Mouse (Mus musculus) heart, embryonic 14.5 days (tissue): ENCODE measurements around the gene Usp46. TPM values are rescaled to one million over a fixed set of nuclear protein-coding genes. Genes with fewer than 3 reads are reported as not detected.
A peak's percentile ranks its signal among the peaks of the same experiment; 100 is the strongest.

ENCODE experiments used
- ATAC-seq: fragments of 200-750 bp; cut with Nextera tagmentation; 2 replicates; pipeline ENCODE4 v1.8.0; 2017; ENCODE audit warnings: low read depth, moderate TSS enrichment; ENCODE audit not compliant: insufficient number of reproducible peaks, insufficient read depth, low FRiP score
- H3K27ac ChIP-seq, 2 experiments: fragments of 200-500 bp in 1 of 2; fragments of 300-500 bp in 1 of 2; sonication (generic) in 1 of 2; replicated peaks in 1 of 2; 2 replicates each; pipeline ENCODE4 v1.5.1; 2012 to 2014; ENCODE audit warnings: low read depth in 2 of 2, low read length in 2 of 2, control low read depth in 1 of 2, mild to moderate bottlenecking in 1 of 2, mixed read lengths in 1 of 2; ENCODE audit not compliant: control insufficient read depth in 1 of 2, insufficient read depth in 1 of 2
- H3K27me3 ChIP-seq: fragments of 300-500 bp; sonication (generic); 2 replicates; pipeline ENCODE4 v1.6.1; 2014; ENCODE audit warnings: mild to moderate bottlenecking, low read length, control low read depth; ENCODE audit not compliant: control insufficient read depth, insufficient read depth
- H3K36me3 ChIP-seq: fragments of 300-500 bp; sonication (generic); 2 replicates; pipeline ENCODE4 v1.6.1; 2014; ENCODE audit warnings: mild to moderate bottlenecking, control low read depth, low read length, mixed read lengths; ENCODE audit not compliant: control insufficient read depth, insufficient read depth
- H3K4me1 ChIP-seq, 2 experiments: fragments of 200-500 bp in 1 of 2; fragments of 300-500 bp in 1 of 2; sonication (generic) in 1 of 2; 2 replicates each; pipeline ENCODE4 v1.6.1; 2012 to 2014; ENCODE audit warnings: low read length in 2 of 2, control low read depth in 1 of 2, mixed read lengths in 1 of 2; ENCODE audit not compliant: control insufficient read depth in 2 of 2, insufficient read depth in 2 of 2
- H3K4me2 ChIP-seq: fragments of 300-500 bp; sonication (generic); 2 replicates; pipeline ENCODE4 v1.6.1; 2014; ENCODE audit warnings: mild to moderate bottlenecking, low read length
- H3K4me3 ChIP-seq, 2 experiments: fragments of 200-500 bp in 1 of 2; fragments of 300-500 bp in 1 of 2; sonication (generic) in 1 of 2; 2 replicates each; pipeline ENCODE4 v1.5.1; 2012 to 2014; ENCODE audit warnings: low read length in 2 of 2, mild to moderate bottlenecking in 2 of 2, control low read depth in 1 of 2, low read depth in 1 of 2, moderate library complexity in 1 of 2; ENCODE audit not compliant: control insufficient read depth in 1 of 2, insufficient read depth in 1 of 2
- H3K9ac ChIP-seq: fragments of 300-500 bp; sonication (generic); 2 replicates; pipeline ENCODE4 v1.6.1; 2014; ENCODE audit warnings: mild to moderate bottlenecking, low read length
- H3K9me3 ChIP-seq: fragments of 300-500 bp; sonication (generic); 2 replicates; pipeline ENCODE4 v1.6.1; 2016; ENCODE audit warnings: low read length, control low read depth; ENCODE audit not compliant: control insufficient read depth
- WGBS: fragments of 180-500 bp; shearing (Covaris S2); extraction: QIAGEN DNeasy Blood & Tissue Kit; methylation state at CpG from one replicate; pipeline ENCODE4 v1.1.7; 2014; 5-methylcytosine and 5-hydroxymethylcytosine counted together
- polyA plus RNA-seq: library from polyadenylated mRNA; unstranded; fragments of >200 nt; fragmentation: Nextera tagmentation; extraction: Ambion mirVana; gene quantifications from 2 replicates; pipeline ENCODE4 v1.2.1, GENCODE M21; 2014

The Usp46 gene
- polyA plus RNA-seq, 1 experiment from 2014 or later = 37.1 TPM

GRCm38 (mm10) chr5:74017488-74017887, 50.7 kb downstream of the Usp46 start:
- no peak overlapping the region for H3K4me2 ChIP-seq
- peaks cover 39% of the 10 kb centered on the region for H3K36me3 ChIP-seq
- 0 out of 4 replicates have a peak, but pooled peaks cover 0 to 3% of the 10 kb centered on the region in 2 experiments for H3K4me1 ChIP-seq
- H3K9me3 ChIP-seq = peaks cover 4% of the 10 kb centered on the region; the same call in 1 of the 2 replicates
- H3K27me3 ChIP-seq = no peaks in the 10 kb centered on the region
- ATAC-seq = no peak
- 93% methylated on average over 5 of the region's 5 CpGs for WGBS
- H3K27ac ChIP-seq = no peak overlapping the region
- H3K4me3 ChIP-seq = no peak overlapping the region
- H3K9ac ChIP-seq = no peak overlapping the region

DNA sequence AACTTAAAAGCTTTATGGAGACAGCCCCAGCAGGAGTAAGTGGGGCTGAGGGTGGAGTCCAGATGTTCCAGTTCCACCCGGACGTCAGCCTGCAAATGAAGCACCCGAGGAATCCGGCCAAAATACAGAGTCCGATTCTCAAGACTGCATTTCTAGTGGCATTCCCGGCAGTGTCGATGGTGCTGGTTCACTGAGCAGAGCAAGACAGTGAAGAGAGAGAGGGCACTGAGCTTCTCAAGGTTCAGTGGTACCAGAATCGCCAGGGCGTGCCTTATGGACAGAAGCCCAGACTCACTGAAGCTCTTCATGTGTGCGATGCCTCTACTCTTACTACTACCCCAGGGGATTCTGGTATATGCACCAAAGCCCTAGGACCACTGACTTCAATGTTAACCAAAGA, 56.6 kb downstream of the Usp46 start:
- ATAC-seq = no peak
- WGBS = 94% methylated on average over 10 of the region's 10 CpGs
- Histone ChIP-seq H3K9ac (no peak overlapping the region), H3K36me3 (peaks cover 56% of the 10 kb centered on the region), H3K4me3 (no peak overlapping the region), H3K27ac (no peak overlapping the region), H3K4me2 (no peak overlapping the region), H3K9me3 (no peaks in the 10 kb centered on the region), H3K27me3 (no peaks in the 10 kb centered on the region), H3K4me1 (peaks cover 6 to 12% of the 10 kb centered on the region in 2 experiments)

DNA sequence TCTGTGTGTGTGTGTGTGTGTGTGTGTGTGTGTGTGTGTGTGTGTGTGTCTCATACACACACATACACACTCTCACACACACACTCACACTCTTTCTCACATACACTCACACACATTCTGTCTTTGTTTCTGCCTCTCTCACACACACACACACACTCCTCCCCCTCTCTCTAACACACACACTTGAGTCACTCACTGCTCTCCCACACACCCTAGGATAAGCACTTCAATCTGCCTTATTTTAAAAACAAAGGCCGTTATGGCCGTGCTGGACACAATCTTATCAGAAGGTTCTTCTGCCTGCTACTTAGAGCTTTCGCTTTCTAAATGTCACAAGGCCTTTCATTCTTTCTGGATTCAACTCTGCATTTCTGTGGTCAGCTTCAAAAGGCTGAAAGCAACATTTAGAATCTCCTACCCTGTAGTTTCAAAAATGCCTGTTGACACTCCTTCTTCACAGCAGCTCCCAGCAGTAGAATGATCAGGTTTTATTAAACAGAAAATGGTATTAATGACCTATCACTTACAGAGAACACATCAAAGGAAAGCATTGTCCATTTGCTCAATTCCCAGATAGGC, 60.6 kb downstream of the Usp46 start:
- peak overlapping the region; percentile 44 for H3K9ac ChIP-seq
- no peaks in the 10 kb centered on the region for H3K9me3 ChIP-seq
- peak overlapping the region; percentile 25 for H3K4me2 ChIP-seq
- 0 out of 2 replicates have a peak, but pooled peaks have one; percentile 52 for ATAC-seq
- WGBS = 10% methylated on average over 3 of the region's 3 CpGs
- peaks cover 56% of the 10 kb centered on the region for H3K36me3 ChIP-seq
- H3K4me3 ChIP-seq = no peak overlapping the region
- H3K4me1 ChIP-seq = peaks cover 6 to 12% of the 10 kb centered on the region in 2 experiments
- no peaks in the 10 kb centered on the region for H3K27me3 ChIP-seq
- H3K27ac ChIP-seq = peak overlapping the region; percentile 61 to 77

DNA sequence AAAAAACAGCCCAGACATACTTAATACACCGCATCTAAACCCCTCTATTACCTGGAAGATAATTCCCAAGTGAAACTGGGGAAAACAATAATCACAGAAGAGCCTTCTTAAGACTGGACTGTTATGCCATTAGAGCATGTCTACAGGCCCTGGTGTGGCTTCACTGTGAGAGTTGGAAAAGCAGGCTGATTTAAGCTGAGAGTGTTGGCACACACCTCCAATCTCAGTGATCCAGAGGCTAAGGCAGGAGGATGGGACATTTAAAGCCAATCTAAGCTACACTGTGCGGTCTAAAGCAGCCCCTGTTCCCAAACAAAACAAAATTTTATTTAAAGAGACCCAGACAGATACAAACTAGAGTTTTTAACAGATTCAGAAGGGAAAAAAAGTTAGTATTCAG, 62.3 kb downstream of the Usp46 start:
- Histone ChIP-seq H3K27ac (no peak overlapping the region), H3K36me3 (peaks cover 59% of the 10 kb centered on the region), H3K4me3 (no peak overlapping the region), H3K4me2 (no peak overlapping the region), H3K9ac (no peak overlapping the region), H3K27me3 (no peaks in the 10 kb centered on the region), H3K9me3 (no peaks in the 10 kb centered on the region), H3K4me1 (peaks cover 6 to 12% of the 10 kb centered on the region in 2 experiments)
- WGBS = 95% methylated on average over 2 of the region's 2 CpGs
- no peak for ATAC-seq

DNA sequence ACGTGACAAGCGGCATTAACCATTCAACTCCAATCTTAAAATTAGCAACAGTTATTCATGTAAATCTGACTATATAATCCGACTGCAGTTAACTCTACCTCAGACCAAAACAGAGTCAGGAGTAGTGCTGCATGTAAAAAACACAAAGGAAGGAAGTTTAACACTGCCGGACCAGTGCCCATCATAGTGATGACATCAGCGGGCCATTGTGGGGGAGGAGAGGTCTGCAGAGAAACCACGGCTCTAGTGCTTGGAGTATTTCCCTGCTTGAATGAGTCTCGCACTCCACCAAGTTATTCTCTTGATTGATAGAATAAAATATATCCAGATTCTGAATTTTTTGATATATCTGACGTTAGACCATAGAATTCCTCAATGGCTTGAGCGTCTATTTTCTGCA, 66.5 kb downstream of the Usp46 start:
- H3K27ac ChIP-seq = peak overlapping the region in 1 of 2 experiments; percentile 8; a peak in 1 of 4 replicates
- 66% methylated on average over 9 of the region's 9 CpGs for WGBS
- no peak overlapping the region for H3K9ac ChIP-seq
- peaks cover 63% of the 10 kb centered on the region for H3K36me3 ChIP-seq
- ATAC-seq = peak; percentile 43; the same call in 1 of the 2 replicates
- H3K27me3 ChIP-seq = no peaks in the 10 kb centered on the region
- no peak overlapping the region for H3K4me3 ChIP-seq
- H3K4me1 ChIP-seq = peaks cover 0 to 5% of the 10 kb centered on the region in 2 experiments; a peak in 1 of 4 replicates
- no peaks in the 10 kb centered on the region for H3K9me3 ChIP-seq
- H3K4me2 ChIP-seq = no peak overlapping the region

GRCm38 (mm10) chr5:73998966-73999365, 69.3 kb downstream of the Usp46 start:
- no peak overlapping the region for H3K27ac ChIP-seq
- no peaks in the 10 kb centered on the region for H3K27me3 ChIP-seq
- no peak overlapping the region for H3K4me2 ChIP-seq
- ATAC-seq = no peak
- no peaks in the 10 kb centered on the region for H3K9me3 ChIP-seq
- H3K4me1 ChIP-seq = peaks cover 0 to 7% of the 10 kb centered on the region in 2 experiments; a peak in 1 of 4 replicates
- H3K4me3 ChIP-seq = no peak overlapping the region
- no peak overlapping the region for H3K9ac ChIP-seq
- peaks cover 43% of the 10 kb centered on the region for H3K36me3 ChIP-seq
- 65% methylated on average over 5 of the region's 5 CpGs for WGBS

DNA sequence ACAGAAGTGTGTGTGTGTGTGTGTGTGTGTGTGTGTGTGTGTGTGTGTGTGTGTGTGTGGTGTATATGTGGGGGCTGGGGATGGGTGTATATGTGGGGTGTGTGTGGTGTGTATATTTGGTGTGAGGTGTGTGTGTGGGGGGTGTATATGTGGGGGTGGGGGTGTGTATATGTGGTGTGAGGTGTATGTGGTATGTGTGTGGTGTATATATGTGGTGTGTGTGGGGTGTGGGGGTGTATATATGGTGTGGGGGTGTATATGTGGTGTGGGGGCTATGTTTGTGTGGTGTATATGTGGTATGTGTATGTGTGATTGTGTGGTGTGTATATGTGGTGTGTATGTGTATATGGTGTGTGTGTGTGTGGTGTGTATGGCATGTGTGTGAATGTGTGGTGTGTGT, 73.4 kb downstream of the Usp46 start:
- no peak overlapping the region for H3K9ac ChIP-seq
- no peak for ATAC-seq
- peaks cover 0 to 7% of the 10 kb centered on the region in 2 experiments; a peak in 1 of 4 replicates for H3K4me1 ChIP-seq
- no peaks in the 10 kb centered on the region for H3K27me3 ChIP-seq
- no peaks in the 10 kb centered on the region for H3K9me3 ChIP-seq
- H3K4me2 ChIP-seq = no peak overlapping the region
- no peak overlapping the region for H3K27ac ChIP-seq
- H3K4me3 ChIP-seq = no peak overlapping the region
- H3K36me3 ChIP-seq = peaks cover 9% of the 10 kb centered on the region; the same call in 1 of the 2 replicates

- no peak overlapping the region for H3K27ac ChIP-seq
- H3K36me3 ChIP-seq = peaks cover 4% of the 10 kb centered on the region; the same call in 1 of the 2 replicates
- ATAC-seq = no peak
- H3K27me3 ChIP-seq = no peaks in the 10 kb centered on the region
- no peak overlapping the region for H3K4me2 ChIP-seq
- WGBS = 79% methylated on average over 4 of the region's 4 CpGs
- 0 out of 4 replicates have a peak, but pooled peaks cover 0 to 3% of the 10 kb centered on the region in 2 experiments for H3K4me1 ChIP-seq
- H3K9me3 ChIP-seq = no peaks in the 10 kb centered on the region
- no peak overlapping the region for H3K9ac ChIP-seq
- no peak overlapping the region for H3K4me3 ChIP-seq
Measured at GRCm38 (mm10) chr5:73993538-73993937, 74.7 kb downstream of the Usp46 start.
